In the genomic region with DNA sequence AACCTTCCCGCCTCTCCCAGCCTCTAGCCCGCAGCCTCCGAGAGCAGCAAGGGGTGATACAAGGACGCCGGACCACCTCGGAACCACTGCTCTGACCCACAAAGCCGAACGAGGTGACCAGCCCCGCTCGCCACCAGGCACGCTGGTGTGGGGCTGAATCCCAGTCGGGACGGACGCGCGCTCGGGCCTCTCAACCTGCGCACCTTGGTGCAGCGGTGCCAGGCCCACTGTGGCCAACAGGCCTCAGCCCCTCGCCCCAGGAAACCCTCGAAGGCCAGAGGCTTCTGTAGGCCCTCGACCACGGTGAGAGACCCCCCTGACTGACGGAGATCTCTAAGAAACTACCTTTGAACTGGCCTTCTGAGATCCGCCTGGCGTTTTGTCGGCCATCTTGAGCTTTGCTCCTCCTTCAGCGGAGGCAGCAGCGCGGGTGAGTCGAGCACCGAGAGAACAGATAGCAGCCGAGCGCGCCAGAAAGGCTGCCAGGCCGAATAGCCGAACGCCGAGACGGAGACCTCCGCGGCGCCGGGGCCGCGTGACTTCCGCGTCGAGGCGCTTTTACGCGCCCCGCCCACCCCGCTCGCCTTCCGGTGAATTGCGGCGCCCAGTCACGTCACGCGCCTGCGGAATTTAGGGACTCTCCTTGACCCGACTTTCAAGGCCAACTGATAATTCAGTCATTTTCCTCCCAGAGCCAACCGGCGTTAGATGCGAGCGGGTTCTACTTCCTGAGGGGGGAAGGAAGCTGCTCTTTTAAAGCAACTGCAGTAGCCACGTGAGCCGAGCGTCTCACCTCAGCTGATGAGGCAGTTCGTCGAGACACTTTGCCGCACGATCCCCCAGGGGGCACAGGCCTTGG, we compare ENCODE assay signal across 1 mouse cellular context.
TF ChIP-seq lines count a peak whose summit lies in the region.

A gene (minus strand): TSS at position 525 of the 859 bp plus-strand sequence.

TF ChIP-seq in MEL, 35 proteins besides CTCF, POLR2A, EP300 and RAD21 (continued from another document):
- peak; percentile 77; the same call in 1 of the 2 replicates for TF ChIP-seq TBP (IDR thresholded peaks at IDR 0.05; ENCODE audit: low read depth, low read length)
- peak; percentile 94 for TF ChIP-seq MXI1 (IDR thresholded peaks at IDR 0.05; ENCODE audit: low read depth, low read length)
- TF ChIP-seq HCFC1 (IDR thresholded peaks at IDR 0.05; ENCODE audit: low read depth, low read length), result peak; percentile 92
- TF ChIP-seq SIN3A (IDR thresholded peaks at IDR 0.05; ENCODE audit: low read length), result peak; percentile 93
- peak; percentile 77 for TF ChIP-seq BHLHE40 (IDR thresholded peaks at IDR 0.05; ENCODE audit: borderline replicate concordance, low read depth, low read length)
- no peak for TF ChIP-seq MEF2A (IDR thresholded peaks at IDR 0.05; ENCODE audit: extremely low read depth, insufficient replicate concordance, low read depth, low read length, poor library complexity, severe bottlenecking)
- peak; percentile 41; the same call in 1 of the 2 replicates for TF ChIP-seq MAZ (IDR thresholded peaks at IDR 0.05; ENCODE audit: low read depth, low read length)
- no peak for TF ChIP-seq GABPA (IDR thresholded peaks at IDR 0.05; ENCODE audit: low read depth, low read length)
- no peak for TF ChIP-seq SMC3 (IDR thresholded peaks at IDR 0.05; ENCODE audit: low read depth, low read length)
- TF ChIP-seq MAFK (IDR thresholded peaks at IDR 0.05; ENCODE audit: borderline replicate concordance, low read depth, low read length), result no peak
- no peak for TF ChIP-seq RCOR1 (IDR thresholded peaks at IDR 0.05; ENCODE audit: low read depth, low read length)
- TF ChIP-seq ZKSCAN1 (IDR thresholded peaks at IDR 0.05; ENCODE audit: low read depth, low read length), result no peak
- no peak for TF ChIP-seq JUND (IDR thresholded peaks at IDR 0.05; ENCODE audit: low read depth, low read length)
- no peak for TF ChIP-seq CHD2 (IDR thresholded peaks at IDR 0.05; ENCODE audit: low read length)
- peak; percentile 99 for TF ChIP-seq ELF1 (IDR thresholded peaks at IDR 0.05; ENCODE audit: low read depth, low read length)
- TF ChIP-seq KAT2A (conservative IDR thresholded peaks at IDR 0.05; ENCODE audit: low read depth, low read length), result peak; percentile 52; the same call in 1 of the 2 replicates
